Mouse (Mus musculus) C2C12 (cell line): ENCODE measurements at regions not wholly inside any gene's neighbourhood (a gene's known extent, or its start where the extent isn't known, plus 50 kb on each side); places are given as distances from the start of the nearest gene placed in this dataset.

ENCODE experiments used
- CTCF ChIP-seq: IDR thresholded peaks from one replicate; pipeline ENCODE4 v1.5.1; 2011; ENCODE audit not compliant: control insufficient read depth, insufficient read depth, insufficient read length
- MAX ChIP-seq: IDR thresholded peaks from one replicate; pipeline ENCODE4 v1.6.1; 2011; ENCODE audit warnings: mild to moderate bottlenecking, control low read depth
- MYOG ChIP-seq: IDR thresholded peaks from one replicate; pipeline ENCODE4 v1.6.1; 2011; ENCODE audit not compliant: control insufficient read depth, insufficient read length; ENCODE audit errors: extremely low read depth
- USF1 ChIP-seq: IDR thresholded peaks from one replicate; pipeline ENCODE4 v1.6.1; 2011; ENCODE audit warnings: low read depth, mild to moderate bottlenecking, control low read depth, moderate library complexity

DNA sequence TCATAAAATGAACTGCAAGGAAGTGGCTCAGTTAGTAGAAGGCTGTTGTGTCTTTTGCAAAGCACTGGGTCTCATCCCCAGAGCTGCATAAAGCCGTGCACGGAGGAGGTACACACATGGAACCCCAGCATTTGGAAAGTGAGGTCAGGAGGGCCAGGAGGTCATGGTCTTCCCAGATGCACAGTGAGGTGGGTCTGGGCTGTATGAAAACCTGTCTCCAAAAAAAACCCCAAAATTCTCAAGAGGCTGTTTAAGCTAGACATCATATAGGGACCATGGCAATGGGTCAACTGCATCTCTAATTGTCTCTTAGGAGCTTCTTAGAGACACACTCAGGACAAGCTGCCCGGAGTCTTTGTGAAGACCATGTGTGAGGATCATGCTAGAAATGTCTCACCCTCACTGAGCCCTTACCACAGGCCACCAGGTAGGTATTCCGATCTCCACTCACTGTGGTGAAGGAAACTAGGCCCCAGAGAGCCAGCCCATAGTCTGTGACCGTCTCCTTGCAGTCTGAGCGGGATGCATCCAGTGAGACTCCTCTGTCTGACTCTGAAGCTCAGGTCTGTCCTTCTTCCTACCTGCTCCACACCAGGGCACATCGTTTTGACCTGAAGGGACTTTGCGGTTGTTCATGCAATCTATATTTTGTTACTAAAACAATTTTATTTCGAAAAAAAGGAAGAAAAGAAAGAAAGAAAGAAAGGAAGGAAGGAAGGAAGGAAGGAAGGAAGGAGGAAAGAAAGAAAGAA is 60.6 kb upstream of the Cpsf6 start:
- TF ChIP-seq MAX = no peak
- no peak for TF ChIP-seq CTCF
- TF ChIP-seq MYOG = no peak
- TF ChIP-seq USF1 = no peak
